Mouse (Mus musculus) splenic B cell, adult 2 months (primary cell): ENCODE results near the gene Gna13.

Source experiments
- DNase-seq: peaks from one replicate; pipeline ENCODE4 v3.0.0-alpha.2; 2011; ENCODE audit warnings: low read depth, low spot score
- H3K27me3 ChIP-seq: 2 replicates; pipeline ENCODE4 v1.6.1; 2012; ENCODE audit warnings: mild to moderate bottlenecking, low read length, moderate library complexity, mixed read lengths; ENCODE audit not compliant: control insufficient read depth, poor library complexity, insufficient read depth, severe bottlenecking
- H3K36me3 ChIP-seq: 2 replicates; pipeline ENCODE4 v1.6.1; 2012; ENCODE audit warnings: mild to moderate bottlenecking, low read length, moderate library complexity, mixed read lengths; ENCODE audit not compliant: control insufficient read depth, poor library complexity, insufficient read depth, severe bottlenecking

Gna13 gene

DNA sequence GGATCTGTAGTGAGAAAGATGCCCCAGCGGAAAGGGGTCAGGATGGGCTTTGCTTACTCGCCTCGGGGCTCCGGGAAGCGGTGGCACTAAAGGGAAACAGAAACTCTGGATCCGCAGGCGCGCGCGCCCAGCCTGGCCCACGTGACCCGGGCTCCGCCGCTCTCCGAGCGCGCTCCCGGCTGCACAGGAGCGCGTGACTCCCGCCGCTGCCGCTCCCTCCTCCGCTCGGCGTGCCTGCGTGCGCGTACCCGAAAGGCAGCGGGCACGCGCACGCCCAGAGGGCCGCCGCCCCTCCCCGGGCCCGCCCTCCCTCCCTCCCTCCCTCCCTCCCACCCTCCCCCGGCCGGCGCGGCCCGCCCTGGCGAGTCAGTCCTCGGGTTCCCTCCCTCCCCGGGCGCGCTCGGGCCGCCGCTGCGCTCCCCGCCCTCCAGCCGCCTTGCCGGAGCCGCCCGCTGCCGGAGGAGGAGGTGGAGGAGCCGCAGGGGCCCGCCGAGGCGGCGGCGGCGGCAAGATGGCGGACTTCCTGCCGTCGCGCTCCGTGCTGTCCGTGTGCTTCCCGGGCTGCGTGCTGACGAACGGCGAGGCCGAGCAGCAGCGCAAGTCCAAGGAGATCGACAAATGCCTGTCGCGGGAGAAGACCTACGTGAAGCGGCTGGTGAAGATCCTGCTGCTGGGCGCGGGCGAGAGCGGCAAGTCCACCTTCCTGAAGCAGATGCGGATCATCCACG, at the start of gene Gna13:
Gna13 (plus strand) TSS at position 369 of the 728 bp plus-strand sequence.
- peak; percentile 94 for DNase-seq
- no peaks in the 10 kb centered on the region for H3K27me3 ChIP-seq
- H3K36me3 ChIP-seq: peaks cover 8% of the 10 kb centered on the region

DNA sequence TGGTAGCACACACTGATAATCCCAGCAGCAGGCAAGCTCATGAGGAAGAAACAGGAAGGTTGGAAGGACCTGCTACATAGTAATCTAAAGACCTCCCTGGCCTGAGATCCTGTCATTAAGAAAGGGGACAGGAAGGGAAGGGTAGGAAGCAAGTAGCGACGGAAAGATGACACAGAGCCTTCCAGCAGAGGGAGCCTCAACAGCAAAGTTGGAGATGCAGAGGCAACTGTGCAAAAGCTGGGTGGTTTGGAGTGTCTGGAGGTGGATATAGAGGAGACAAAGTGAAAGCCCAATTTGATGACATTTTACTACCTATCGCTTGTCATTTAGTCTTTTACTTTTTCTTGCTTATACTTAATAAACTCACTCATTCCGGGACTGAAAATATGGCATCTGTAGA, 45.7 kb upstream of the Gna13 start:
- DNase-seq: peak; percentile 68
- H3K36me3 ChIP-seq: no peaks in the 10 kb centered on the region
- H3K27me3 ChIP-seq: no peaks in the 10 kb centered on the region

DNA sequence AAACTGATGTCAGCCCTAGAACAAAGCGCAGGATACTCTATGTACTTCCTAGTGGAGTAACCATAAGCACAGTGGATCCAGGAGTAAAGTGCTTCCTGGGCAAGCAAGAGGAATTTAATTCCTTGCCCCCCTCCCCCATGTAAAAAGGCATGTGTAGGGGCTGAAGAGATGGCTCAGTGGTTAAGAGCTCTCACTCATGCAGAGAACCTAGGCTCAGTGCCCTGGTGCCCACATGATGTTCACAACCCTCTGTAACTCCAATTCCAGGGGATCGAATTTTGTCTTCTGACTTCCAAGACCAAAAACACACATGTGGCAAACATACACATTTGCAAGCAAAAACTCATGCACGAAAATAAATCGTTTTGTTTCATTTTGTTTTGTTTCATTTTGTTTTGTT, 43.2 kb upstream of the Gna13 start:
- no peaks in the 10 kb centered on the region for H3K36me3 ChIP-seq
- H3K27me3 ChIP-seq: no peaks in the 10 kb centered on the region
- DNase-seq: no peak

DNA sequence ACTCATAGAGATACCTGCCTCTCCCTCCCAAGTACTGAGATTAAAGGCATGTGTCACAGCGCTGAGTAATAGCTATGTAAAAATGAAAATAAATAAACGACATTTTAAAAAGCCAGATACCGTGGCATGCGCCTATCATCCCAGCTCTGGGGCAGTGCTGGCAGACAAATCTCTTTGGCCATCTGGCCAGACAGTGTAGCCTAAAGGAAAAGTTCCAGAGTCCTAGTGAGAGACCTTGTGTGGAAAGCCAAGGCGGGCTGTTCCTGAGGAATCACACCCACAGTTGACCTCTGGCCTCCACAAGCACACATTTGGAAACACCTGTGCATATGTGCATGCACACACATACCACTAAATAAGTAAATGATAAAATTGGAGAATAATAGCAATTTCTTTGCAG, 42.7 kb upstream of the Gna13 start:
- no peaks in the 10 kb centered on the region for H3K36me3 ChIP-seq
- DNase-seq: no peak
- no peaks in the 10 kb centered on the region for H3K27me3 ChIP-seq

DNA sequence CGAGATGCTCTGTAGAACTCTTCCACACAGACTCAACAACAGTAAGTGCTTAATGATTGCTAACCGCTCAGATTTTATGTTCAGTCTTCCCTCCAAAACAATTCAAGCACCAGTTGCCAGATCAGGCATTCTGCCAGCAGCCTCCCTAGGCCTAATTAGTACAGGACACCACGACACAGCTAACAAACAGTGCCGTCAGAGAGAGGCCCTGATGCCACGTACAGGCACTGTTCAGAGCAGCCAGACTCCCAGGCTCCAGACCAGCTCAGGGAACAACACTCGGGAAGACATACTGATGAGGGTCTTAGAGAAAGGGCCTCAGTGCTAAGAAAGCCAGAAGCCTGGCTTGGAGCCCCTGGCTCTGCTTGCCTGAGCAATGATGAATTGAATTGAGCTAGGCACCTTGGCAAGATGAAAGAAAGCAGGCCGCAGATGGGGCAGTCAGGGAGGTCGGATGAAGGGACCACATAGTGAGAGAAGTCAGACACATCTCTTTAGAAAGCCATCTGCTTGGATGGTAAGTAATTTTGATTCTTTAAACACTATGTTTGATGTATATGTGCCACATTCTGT, 42.2 kb upstream of the Gna13 start:
- Histone ChIP-seq H3K27me3 (no peaks in the 10 kb centered on the region), H3K36me3 (no peaks in the 10 kb centered on the region)
- no peak for DNase-seq

DNA sequence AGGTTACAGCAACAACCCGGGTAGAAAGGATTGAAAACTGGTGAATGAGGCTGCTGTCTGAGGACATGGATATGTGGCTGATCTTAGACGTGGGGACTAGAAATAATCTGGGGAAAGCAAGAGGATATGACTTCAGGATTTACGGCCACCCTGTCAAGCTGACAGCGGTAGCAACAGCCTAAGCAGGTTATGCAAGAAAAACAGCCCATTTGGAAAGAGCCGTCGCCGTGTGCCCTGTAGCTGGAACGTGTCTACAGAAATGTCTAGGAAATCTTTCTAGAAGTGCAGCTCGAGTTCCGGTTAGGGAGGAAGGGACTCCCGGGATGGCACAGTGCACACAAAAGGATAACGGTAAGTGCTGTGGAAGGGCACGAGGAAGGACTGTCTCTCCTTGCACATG, 36.4 kb upstream of the Gna13 start:
- no peak for DNase-seq
- no peaks in the 10 kb centered on the region for H3K27me3 ChIP-seq
- no peaks in the 10 kb centered on the region for H3K36me3 ChIP-seq

DNA sequence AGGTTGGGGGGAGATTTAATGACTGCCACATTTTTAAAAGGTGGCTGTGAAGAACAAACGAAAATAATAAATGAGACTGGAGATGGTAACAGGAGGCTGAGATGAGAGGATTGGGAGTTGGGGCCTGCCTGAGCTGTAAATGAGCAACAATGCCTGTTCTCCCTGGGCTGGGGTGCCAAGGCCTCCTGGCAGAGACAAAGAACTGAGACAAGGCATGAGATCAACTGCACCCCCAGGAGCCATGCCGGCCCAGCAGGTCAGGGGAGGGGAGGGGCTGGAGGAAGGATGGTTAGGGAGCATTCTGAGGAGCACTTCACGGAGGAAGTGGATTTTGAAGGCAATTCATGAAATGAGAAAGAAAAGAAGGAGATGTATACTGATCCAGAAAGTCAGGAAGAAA, 35.2 kb upstream of the Gna13 start:
- no peak for DNase-seq
- Histone ChIP-seq H3K36me3 (no peaks in the 10 kb centered on the region), H3K27me3 (no peaks in the 10 kb centered on the region)

DNA sequence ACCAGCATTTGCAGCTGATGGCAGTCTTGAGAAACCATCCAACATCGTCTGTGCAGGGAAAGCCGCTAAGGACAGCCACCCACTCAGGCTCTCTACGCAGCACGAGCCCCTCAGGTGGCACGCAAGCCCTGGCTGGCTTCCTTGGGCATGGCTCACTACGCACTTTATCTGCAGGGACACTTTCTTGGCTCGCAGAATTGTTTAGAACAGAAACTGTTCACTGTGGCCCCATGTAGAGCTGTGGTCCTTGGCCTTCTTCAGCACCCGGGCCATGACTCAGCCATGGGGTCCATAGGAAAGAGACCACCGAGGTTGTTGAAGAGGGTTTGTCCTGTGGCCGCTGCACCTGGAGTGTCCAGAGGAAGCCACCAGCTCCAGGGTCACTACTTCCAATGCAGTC, 34.7 kb upstream of the Gna13 start:
- Histone ChIP-seq H3K36me3 (no peaks in the 10 kb centered on the region), H3K27me3 (no peaks in the 10 kb centered on the region)
- DNase-seq: no peak

DNA sequence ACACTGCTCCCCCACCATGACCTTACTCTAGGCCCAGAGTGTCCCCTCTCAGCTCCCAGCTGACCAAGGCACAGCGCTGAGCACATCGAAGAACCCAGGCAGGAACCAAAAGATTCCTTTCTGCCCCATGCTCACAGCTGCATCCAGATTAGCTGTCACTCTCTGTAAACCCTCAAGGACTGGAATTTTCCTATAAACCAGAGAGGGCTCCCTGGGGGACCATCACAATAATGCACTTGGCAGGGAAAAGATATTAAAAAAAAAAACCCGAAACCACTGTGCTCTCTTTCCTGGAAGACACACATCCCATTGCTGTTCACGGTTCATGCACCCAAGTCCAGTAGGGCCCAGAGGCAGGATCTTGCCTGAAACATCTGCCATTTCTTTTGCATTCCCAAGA, 33.3 kb upstream of the Gna13 start:
- no peak for DNase-seq
- Histone ChIP-seq H3K27me3 (no peaks in the 10 kb centered on the region), H3K36me3 (no peaks in the 10 kb centered on the region)

DNA sequence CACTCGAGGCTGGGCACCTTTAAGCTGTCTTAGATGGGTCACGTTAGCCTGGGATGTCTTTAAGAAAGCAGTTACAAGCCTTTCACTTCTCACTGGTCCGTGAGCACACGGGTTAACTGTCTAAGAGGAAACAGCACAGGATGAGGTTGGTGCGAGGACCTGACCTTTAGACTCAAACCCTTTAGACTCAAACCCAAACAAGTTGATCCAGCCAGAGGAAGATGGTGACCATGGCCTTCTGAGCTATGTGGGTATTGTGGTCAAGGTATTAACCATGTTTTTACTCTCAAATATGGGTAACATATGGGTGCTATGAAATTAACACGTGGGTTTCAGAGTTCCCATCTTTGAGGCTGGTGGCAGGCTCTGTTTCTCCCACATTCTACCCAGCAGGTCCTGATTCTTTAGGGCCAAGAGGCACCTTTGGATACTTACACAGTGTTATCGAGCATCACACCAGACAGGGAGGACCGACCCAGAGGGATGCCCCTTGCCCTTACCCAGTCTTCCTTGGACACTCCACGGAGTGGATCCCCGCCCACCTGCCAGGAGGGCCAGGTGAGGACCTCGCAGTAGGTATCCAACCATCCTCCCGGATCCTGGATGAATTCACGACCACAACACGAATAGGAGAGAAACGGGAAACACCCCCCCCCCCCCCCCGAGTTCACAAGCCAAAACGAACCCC, 31.8 kb upstream of the Gna13 start:
- Histone ChIP-seq H3K27me3 (no peaks in the 10 kb centered on the region), H3K36me3 (no peaks in the 10 kb centered on the region)
- peak; percentile 17 for DNase-seq

DNA sequence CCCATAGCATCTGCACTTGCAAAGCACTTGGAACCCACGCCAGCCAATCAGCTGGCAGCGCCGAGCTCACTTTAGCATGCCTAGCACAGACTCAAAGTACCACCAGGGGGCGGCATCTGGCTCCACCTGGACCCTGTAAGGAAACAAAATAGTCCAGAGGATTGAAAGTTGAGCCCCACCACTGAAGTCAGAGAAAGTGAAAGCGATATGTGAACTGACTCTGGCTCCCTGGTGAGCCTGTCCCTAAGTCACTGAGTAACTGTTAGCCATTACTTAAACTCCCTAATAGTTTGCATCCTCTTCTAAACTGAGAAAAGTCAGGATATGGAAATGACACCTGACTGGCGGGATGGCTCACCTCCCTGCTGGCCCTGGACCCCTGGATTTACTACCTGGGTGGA, 31.2 kb upstream of the Gna13 start:
- Histone ChIP-seq H3K27me3 (no peaks in the 10 kb centered on the region), H3K36me3 (no peaks in the 10 kb centered on the region)
- DNase-seq: peak; percentile 97

DNA sequence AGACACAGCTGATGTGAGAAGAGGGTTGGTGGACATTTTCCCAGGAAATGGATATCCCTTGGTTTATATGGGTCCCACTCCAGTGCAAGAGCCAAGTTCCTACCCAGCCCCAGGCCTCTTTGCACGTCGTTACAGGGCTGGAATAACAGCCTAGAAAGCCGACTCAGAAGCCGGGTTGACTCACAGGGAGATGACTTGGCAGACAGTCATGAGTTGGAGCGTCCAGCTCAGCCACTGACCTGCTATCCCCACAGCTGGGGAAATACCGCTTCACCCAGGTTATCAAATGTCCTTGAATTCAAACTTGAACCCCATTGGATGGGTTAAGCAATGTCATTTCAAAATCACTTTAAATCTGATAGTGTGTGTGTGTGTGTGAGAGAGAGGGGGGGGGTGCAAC, 29.9 kb upstream of the Gna13 start:
- H3K36me3 ChIP-seq: no peaks in the 10 kb centered on the region
- H3K27me3 ChIP-seq: no peaks in the 10 kb centered on the region
- DNase-seq: no peak

DNA sequence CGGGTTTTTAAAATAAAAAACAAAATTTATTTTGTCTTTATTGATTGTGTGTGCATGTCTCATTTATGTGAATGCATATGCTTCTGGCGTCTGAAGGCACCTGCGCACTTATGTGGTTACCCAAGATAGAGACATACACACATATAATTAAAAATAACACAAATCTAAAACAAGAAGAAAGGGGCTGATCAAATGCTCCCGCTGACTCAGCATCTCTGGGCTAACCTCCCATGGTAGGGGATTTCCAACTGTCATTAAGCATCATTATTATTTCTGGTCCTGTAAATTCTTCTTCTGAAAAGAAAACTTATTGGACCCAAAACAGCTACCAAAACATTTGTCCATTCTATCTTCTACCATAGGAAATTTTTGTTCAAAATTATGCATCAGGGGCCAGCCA, 27.9 kb upstream of the Gna13 start:
- Histone ChIP-seq H3K27me3 (no peaks in the 10 kb centered on the region), H3K36me3 (no peaks in the 10 kb centered on the region)
- DNase-seq: no peak

DNA sequence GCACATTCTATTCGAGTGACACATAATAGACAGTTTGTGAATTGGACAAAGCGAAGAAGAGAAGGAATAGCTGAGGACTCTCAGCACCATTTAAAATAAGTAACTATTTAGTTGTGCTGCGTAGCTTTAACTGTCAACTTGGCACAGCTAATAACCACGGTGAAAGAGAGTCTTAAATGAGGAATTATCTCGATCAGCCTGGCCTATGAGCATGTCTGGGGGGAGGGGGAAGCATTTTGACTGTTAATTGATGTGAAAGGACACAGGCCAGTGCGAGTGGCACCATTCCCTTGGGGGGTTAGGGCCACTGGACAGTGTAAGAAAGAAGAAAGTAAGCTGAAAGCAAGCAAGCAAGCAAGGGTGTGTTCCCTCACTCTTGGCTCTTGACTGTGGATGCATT, 26.7 kb upstream of the Gna13 start:
- no peak for DNase-seq
- Histone ChIP-seq H3K36me3 (no peaks in the 10 kb centered on the region), H3K27me3 (no peaks in the 10 kb centered on the region)

DNA sequence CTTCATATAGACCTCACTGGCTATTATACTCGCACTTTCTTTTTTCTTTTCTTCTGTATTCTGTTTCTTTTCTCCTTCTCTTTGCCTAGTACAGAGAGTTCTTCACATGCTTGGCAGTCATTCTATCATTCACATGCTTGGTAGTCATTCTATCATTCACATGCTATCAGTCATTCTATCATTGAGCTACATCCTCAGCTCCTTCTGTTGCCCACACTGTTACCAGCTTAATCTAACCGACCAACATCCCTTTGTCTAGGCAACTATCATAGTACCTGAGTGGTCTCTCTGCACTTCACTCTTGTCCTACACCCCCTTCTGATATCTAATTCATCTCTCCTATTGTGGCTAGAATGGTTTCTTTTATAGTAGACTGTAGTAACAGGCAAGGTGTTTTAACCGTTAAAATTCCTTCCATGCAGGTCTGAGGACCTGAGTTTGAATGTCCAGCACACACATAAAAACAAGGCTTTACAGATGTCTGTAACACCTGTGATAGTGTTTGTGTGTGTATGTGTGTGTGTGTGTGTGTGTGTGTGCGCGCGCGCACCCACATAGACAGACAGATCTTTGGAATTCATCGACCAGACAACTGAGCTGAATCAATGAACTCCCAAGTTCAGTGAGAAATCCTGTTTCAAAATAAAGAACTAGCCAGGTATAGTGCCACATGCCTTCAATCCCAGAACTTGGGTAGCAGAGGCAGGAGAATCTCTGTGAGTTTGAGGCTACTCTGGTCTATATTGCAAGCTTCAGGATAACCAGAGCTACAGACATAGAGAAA, 23.3 kb upstream of the Gna13 start:
- no peak for DNase-seq
- H3K27me3 ChIP-seq: no peaks in the 10 kb centered on the region
- H3K36me3 ChIP-seq: no peaks in the 10 kb centered on the region
